Mouse (Mus musculus): ENCODE data around the gene Ralgapa2. TPM values are rescaled to one million over a fixed set of nuclear protein-coding genes. Genes with fewer than 3 reads are reported as not detected.

Gene Ralgapa2
- 15.2 and 17.0 TPM in 2 replicates for polyA plus RNA-seq (2016; fragmentation: Nextera tagmentation; extraction: Ambion mirVana)

DNA sequence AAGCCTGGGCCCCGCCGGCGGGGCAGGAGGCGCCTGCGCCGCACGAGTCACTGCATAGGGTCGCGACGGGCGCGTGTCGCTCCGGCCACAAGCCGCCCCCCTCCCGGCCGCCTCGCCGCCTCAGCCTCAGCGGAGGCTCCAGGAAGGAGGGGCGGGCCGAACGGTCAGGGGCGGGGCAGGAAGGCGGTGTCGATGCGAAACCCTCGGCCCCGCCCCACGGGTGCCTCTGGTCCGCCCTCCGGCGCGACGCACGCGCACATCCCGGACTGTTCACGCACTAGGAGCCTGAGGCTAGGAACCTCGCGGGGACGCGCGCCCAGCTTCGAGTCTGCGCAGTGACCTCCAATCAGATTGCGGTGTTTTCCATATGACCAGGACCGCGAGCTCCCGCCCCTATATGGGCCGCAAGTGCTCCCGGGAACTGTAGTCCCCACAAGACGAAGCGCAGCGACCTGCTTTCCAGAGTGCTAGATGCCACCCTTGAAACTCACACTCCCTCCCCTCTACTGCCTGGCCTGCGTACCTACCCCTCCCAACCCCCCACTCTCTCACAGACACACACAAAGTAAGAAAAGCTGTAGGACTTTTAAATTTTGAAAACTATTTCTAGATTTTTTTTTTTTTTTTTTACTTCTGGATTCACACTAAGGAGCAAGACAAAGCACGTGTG, at the start of gene Ralgapa2:
Ralgapa2 (minus strand) TSS at position 434 of the 670 bp plus-strand sequence.
- Histone ChIP-seq H3K27ac (peak within 1 kb of the TSS; percentile 46; the same call in 1 of the 2 replicates), H3K9ac (peak within 1 kb of the TSS; percentile 94), H3K27me3 (no peaks in the 10 kb centered on the region), H3K36me3 (replicated peaks) (no peaks in the 10 kb centered on the region), H3K9me3 (no peaks in the 10 kb centered on the region), H3K4me2 (peak within 1 kb of the TSS; percentile 72), H3K4me3 (replicated peaks) (peak within 1 kb of the TSS; percentile 87), H3K4me1 (peaks cover 16% of the 10 kb centered on the region)
- peak; percentile 99 for ATAC-seq (ENCODE audit: low FRiP score)
- under 1% methylated on average over 45 of the region's 57 CpGs for WGBS

DNA sequence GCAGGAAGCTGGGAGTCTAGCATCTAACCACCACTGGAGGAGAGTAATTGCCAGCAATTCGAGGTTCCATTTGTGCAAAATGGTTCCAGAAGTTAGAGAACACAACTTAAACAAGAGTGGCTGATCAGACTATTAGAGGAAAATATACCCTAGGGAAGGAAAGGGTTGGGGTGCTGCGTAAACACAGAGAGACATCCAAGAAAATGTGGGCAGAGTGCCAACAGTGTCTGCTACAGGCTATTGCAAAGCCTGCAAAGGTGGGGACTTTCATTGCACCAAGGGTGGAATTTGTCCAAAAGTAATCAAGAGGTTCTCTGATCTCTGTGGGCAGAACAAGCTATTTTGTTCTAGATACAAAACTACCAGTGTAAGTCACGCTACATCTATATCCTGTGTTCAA, 49.4 kb upstream of the Ralgapa2 start:
- Histone ChIP-seq H3K36me3 (replicated peaks) (no peaks in the 10 kb centered on the region), H3K4me2 (no peak overlapping the region), H3K9me3 (no peaks in the 10 kb centered on the region), H3K9ac (no peak overlapping the region), H3K27ac (no peak overlapping the region), H3K27me3 (no peaks in the 10 kb centered on the region), H3K4me1 (no peaks in the 10 kb centered on the region), H3K4me3 (replicated peaks) (no peak overlapping the region)
- WGBS = 81% methylated on average over 3 of the region's 3 CpGs
- no peak for ATAC-seq (ENCODE audit: low FRiP score)

DNA sequence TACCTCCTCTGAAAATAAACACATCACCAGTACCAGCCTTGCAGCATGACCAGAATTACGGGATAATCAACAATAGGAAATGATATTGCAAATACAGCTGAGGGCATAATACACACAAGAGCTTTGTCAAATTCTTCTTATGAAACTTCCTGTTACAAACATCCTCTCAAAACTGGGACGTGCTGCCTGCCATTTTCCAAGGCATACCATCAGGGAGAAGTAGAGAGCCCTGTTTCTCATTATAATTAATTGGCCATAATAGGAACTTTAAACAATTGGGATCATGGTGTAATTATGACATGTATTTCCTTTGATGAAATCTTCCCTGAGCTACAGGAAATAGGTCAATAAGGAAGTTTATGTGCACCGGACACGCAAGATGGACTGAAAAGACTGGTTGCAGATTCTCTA, 48.5 kb upstream of the Ralgapa2 start:
- no peaks in the 10 kb centered on the region for H3K4me1 ChIP-seq
- no peak overlapping the region for H3K9ac ChIP-seq
- no peaks in the 10 kb centered on the region for H3K9me3 ChIP-seq
- no peak overlapping the region for H3K4me3 ChIP-seq (replicated peaks)
- WGBS = 87% methylated on average over 4 of the region's 4 CpGs
- no peaks in the 10 kb centered on the region for H3K27me3 ChIP-seq
- H3K27ac ChIP-seq = no peak overlapping the region
- no peaks in the 10 kb centered on the region for H3K36me3 ChIP-seq (replicated peaks)
- ATAC-seq (ENCODE audit: low FRiP score) = no peak
- H3K4me2 ChIP-seq = no peak overlapping the region

DNA sequence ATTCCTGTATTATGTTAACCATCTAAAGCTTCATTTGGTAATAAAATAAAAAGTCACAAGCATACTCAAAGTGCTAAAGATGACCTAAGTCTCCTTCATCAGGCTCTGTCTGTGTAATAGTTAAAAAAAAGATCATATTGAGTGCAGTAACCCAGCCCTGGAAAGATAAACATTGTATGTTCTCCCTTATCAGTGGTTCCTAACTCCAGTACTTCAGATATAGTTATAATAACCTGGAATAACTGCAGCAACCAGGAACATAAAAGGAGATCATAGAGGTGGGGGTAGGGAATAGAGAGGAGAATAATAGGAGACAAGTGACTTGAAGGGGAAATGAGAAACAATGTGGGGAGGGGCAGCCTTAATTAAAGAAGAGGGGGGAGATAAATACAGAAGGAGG, 44.0 kb upstream of the Ralgapa2 start:
- H3K27me3 ChIP-seq = no peaks in the 10 kb centered on the region
- H3K36me3 ChIP-seq (replicated peaks) = no peaks in the 10 kb centered on the region
- peaks cover 2% of the 10 kb centered on the region; the same call in 1 of the 2 replicates for H3K4me1 ChIP-seq
- H3K4me2 ChIP-seq = no peak overlapping the region
- no peak for ATAC-seq (ENCODE audit: low FRiP score)
- no peak overlapping the region for H3K4me3 ChIP-seq (replicated peaks)
- H3K9ac ChIP-seq = no peak overlapping the region
- H3K27ac ChIP-seq = no peak overlapping the region
- H3K9me3 ChIP-seq = no peaks in the 10 kb centered on the region

DNA sequence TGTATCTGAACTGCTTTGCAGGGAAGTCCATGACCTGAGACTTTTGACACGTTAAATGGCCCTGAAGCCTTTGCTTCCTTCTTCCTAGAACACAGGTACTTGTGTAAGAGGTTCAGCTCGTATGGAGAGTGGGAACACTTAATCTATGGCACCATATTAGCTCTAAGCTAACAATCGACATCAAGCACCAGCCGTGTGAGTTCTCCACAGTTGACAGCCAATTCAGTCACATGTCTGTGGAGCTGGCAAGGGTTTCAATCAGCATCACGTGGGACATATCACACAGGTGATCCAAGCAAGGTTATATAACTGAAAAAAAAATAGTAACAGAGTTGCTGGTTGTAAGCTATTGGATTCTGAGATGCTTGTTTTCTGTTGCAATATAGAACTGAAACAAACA, 43.2 kb upstream of the Ralgapa2 start:
- Histone ChIP-seq H3K9ac (no peak overlapping the region), H3K27ac (no peak overlapping the region), H3K36me3 (replicated peaks) (no peaks in the 10 kb centered on the region), H3K4me3 (replicated peaks) (no peak overlapping the region), H3K4me2 (no peak overlapping the region), H3K9me3 (no peaks in the 10 kb centered on the region), H3K4me1 (peaks cover 6% of the 10 kb centered on the region; the same call in 1 of the 2 replicates), H3K27me3 (no peaks in the 10 kb centered on the region)
- 84% methylated on average over 5 of the region's 5 CpGs for WGBS
- ATAC-seq (ENCODE audit: low FRiP score) = no peak

DNA sequence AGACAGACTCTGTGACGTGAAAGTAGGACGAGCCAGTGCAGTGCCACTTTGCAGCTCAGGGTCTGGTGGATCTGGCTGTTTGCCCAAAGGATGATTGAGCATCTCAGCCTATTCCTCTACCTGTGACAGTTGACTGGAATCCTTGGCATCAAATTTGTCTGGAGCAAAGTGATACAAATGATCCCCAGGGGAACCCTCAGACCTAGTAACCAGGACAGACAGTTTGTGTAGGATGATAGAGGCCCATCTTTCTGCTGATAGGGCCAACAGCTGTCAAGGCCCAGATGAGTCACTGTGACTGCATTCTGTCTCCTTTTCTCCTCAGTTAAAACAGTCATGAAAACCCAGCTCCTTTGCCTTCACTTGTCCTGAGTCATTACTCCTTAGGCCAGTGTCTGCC, 41.6 kb upstream of the Ralgapa2 start:
- Histone ChIP-seq H3K9ac (no peak overlapping the region), H3K27ac (no peak overlapping the region), H3K36me3 (replicated peaks) (no peaks in the 10 kb centered on the region), H3K9me3 (no peaks in the 10 kb centered on the region), H3K4me2 (no peak overlapping the region), H3K4me3 (replicated peaks) (no peak overlapping the region), H3K4me1 (peaks cover 21% of the 10 kb centered on the region), H3K27me3 (no peaks in the 10 kb centered on the region)
- 60% methylated on average over 2 of the region's 2 CpGs for WGBS
- ATAC-seq (ENCODE audit: low FRiP score) = no peak

DNA sequence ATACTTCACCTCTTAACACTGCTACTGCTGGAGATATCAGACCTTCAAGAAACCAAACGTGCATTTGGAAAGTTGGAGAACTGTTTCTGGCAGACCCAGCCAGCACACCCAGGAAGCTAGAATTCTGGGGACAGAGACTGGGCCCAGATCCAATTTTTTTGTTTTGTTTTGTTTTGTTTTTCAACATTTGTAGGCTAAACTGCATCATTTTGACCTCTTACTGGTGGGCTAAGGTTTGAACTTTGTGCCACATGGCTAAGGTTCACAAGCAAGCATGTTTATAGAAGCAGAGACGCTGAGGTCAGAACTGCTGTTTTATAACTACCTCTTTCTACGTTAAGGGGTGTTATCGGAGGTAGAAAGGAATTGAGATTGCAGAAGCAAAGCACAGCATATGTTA, 39.7 kb upstream of the Ralgapa2 start:
- no peaks in the 10 kb centered on the region for H3K9me3 ChIP-seq
- H3K4me1 ChIP-seq = peaks cover 25% of the 10 kb centered on the region
- no peak overlapping the region for H3K27ac ChIP-seq
- no peak for ATAC-seq (ENCODE audit: low FRiP score)
- H3K4me2 ChIP-seq = no peak overlapping the region
- 88% methylated on average over 4 of the region's 4 CpGs for WGBS
- H3K9ac ChIP-seq = no peak overlapping the region
- H3K27me3 ChIP-seq = no peaks in the 10 kb centered on the region
- no peak overlapping the region for H3K4me3 ChIP-seq (replicated peaks)
- H3K36me3 ChIP-seq (replicated peaks) = no peaks in the 10 kb centered on the region

DNA sequence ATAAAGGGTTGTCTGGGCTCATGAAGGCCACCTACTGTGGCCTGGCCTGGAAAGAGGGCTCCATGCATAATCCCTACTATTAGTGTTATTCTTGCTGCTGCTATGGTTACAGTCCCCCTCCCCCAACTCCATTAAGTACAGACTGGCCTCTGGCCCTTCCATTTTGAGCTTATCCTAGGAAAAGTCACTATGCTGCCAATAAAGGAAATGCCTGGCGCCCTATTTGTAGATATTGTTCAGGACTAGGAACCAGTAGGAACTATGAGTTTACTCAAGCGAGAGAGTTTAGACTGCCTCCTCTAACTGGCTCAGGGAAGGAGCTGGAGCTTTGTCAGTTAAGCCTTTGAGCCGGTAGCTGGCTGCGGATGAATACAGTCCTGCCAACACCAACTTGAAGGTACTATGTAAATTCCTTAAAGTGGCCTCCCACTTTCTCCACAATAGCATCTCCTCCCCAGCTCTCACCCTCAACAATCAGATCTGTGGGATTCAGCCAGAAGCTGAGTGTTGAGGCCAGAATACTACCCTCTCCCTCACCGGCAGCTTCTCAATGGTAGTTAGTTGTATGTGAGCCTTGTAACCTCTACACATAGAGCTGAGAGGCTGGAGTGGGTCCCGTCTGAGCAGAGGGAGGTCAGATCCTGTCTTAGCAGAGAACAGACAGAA, 37.1 kb upstream of the Ralgapa2 start:
- Histone ChIP-seq H3K36me3 (replicated peaks) (no peaks in the 10 kb centered on the region), H3K9me3 (no peaks in the 10 kb centered on the region), H3K4me3 (replicated peaks) (no peak overlapping the region), H3K4me2 (peak overlapping the region; percentile 15), H3K9ac (no peak overlapping the region), H3K27ac (peak overlapping the region; percentile 89), H3K4me1 (peaks cover 25% of the 10 kb centered on the region), H3K27me3 (peaks cover 3% of the 10 kb centered on the region; the same call in 1 of the 2 replicates)
- ATAC-seq (ENCODE audit: low FRiP score) = peak; percentile 93
- WGBS = 3% methylated on average over 6 of the region's 6 CpGs

DNA sequence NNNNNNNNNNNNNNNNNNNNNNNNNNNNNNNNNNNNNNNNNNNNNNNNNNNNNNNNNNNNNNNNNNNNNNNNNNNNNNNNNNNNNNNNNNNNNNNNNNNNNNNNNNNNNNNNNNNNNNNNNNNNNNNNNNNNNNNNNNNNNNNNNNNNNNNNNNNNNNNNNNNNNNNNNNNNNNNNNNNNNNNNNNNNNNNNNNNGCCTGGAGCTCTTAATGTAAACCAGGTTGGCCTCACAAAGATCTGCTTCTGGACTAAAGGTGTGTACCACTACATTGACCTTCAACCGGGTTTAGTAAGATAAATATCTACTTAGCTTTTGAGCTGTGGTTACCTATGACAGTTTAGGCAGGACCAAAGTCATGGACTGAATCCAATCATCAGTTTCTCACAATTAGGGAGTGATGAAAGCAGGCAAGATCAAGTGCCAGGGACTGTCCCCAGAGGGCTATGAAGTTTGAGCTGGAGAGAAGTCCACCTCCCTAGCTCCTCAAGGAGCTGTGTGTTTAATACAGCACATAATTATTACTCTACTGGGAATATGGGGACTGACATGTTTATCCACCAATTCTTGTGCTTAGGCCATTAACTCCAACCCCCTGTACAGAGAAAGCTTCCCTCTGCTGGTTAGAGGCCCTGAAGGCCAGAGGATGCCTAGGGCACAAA, 32.1 kb upstream of the Ralgapa2 start:
- H3K4me3 ChIP-seq (replicated peaks) = no peak overlapping the region
- H3K4me1 ChIP-seq = peaks cover 10% of the 10 kb centered on the region
- no peak overlapping the region for H3K27ac ChIP-seq
- H3K36me3 ChIP-seq (replicated peaks) = no peaks in the 10 kb centered on the region
- no peak for ATAC-seq (ENCODE audit: low FRiP score)
- H3K9me3 ChIP-seq = peaks cover 6% of the 10 kb centered on the region
- 82% methylated on average over 1 of the region's 1 CpGs for WGBS
- H3K4me2 ChIP-seq = no peak overlapping the region
- no peak overlapping the region for H3K9ac ChIP-seq
- peaks cover 3% of the 10 kb centered on the region; the same call in 1 of the 2 replicates for H3K27me3 ChIP-seq

DNA sequence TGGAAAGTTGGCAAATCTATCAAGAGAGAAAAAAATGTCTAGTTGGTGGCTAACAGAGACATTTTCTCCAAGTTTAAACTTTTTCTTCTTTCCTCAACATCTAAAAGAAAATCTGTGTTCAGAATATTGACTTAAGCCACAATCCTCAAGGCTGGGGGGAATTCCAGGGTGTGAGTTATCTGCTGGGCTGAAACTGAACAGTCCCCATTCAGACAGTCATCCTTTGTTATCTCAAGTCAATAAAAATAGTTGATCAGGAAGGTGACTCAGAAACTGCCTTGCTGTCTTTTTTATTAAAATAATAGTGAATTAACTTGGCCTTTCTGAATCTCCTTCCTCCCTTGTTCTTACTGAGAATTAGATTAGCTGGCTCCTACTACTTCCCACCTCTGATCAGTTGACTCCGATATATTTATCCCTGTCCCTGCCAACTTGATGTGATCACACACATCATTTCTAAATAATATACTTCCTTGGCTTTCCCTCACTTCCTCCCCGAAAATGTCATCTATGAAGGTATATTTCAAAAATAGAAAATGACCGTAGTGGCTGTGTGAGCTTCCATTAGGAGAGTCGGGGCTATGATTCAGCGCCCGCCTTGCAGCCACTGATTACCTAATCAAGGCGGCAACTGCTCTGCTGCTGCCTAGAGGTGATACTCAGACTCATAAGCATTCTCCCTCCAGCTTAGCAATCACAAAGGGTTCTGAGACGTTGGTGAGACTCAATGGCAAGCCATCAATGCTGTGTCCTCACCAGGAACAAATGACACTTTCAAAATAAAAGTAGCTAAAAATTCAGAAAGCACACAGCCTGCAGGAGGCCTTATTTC, 21.2 kb upstream of the Ralgapa2 start:
- no peaks in the 10 kb centered on the region for H3K27me3 ChIP-seq
- H3K4me1 ChIP-seq = no peaks in the 10 kb centered on the region
- H3K4me3 ChIP-seq (replicated peaks) = no peak overlapping the region
- H3K27ac ChIP-seq = no peak overlapping the region
- no peak for ATAC-seq (ENCODE audit: low FRiP score)
- no peaks in the 10 kb centered on the region for H3K36me3 ChIP-seq (replicated peaks)
- no peak overlapping the region for H3K9ac ChIP-seq
- no peak overlapping the region for H3K4me2 ChIP-seq
- WGBS = 71% methylated on average over 8 of the region's 8 CpGs
- H3K9me3 ChIP-seq = no peaks in the 10 kb centered on the region

DNA sequence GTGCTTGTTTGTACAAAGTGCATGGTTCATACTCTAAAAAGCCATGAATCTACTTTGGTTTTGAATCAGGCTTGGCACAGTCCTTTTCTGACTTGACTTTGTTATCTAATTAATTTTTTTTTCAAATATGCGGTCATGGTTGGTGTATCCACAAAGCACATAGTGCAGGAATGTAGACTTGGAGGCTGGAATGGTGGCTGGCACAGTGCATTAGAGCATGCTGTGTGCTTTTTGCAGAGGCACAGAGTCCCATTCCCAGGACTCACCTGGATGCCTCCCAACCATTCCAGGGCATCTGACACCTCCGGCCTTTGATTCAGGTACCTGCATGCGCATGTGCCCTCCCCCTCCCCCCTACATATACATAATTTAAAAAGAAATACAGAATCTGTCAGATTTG, 20.3 kb upstream of the Ralgapa2 start:
- Histone ChIP-seq H3K4me2 (no peak overlapping the region), H3K27ac (no peak overlapping the region), H3K4me1 (no peaks in the 10 kb centered on the region), H3K36me3 (replicated peaks) (no peaks in the 10 kb centered on the region), H3K4me3 (replicated peaks) (no peak overlapping the region), H3K9me3 (no peaks in the 10 kb centered on the region), H3K9ac (no peak overlapping the region), H3K27me3 (no peaks in the 10 kb centered on the region)
- no peak for ATAC-seq (ENCODE audit: low FRiP score)
- WGBS = 94% methylated on average over 3 of the region's 3 CpGs

DNA sequence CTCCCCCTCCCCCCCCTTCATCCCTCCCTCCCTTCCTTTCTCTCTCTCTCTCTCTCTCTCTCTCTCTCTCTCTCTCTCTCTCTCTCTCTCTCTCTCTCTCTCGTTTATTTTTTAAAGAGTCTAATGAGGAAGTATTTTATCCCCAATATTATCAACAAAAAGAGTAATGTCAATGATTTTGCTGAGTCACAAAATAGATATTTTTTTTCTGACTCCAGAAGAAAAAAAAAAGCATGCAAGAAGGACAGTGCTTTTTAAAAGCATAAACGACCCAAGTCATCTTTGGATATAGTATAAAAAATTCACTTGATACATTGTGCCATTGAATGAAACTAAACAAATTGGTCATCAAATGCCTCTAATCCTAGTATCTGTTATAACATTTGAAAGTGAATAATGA, 13.3 kb upstream of the Ralgapa2 start:
- Histone ChIP-seq H3K27me3 (no peaks in the 10 kb centered on the region), H3K36me3 (replicated peaks) (no peaks in the 10 kb centered on the region), H3K4me1 (no peaks in the 10 kb centered on the region), H3K27ac (no peak overlapping the region), H3K9ac (no peak overlapping the region), H3K4me2 (no peak overlapping the region), H3K9me3 (no peaks in the 10 kb centered on the region), H3K4me3 (replicated peaks) (no peak overlapping the region)
- no peak for ATAC-seq (ENCODE audit: low FRiP score)
- WGBS = 44% methylated on average over 2 of the region's 2 CpGs

Data from forebrain, embryonic 12.5 days (tissue).